Mouse (Mus musculus) lung, postnatal 0 days (tissue): ENCODE data around the gene Lrrc71.

Experiments
- CTCF ChIP-seq: IDR thresholded peaks from 2 replicates; pipeline ENCODE4 v1.5.1; 2016; ENCODE audit warnings: antibody characterized with exemption, mild to moderate bottlenecking
- EP300 ChIP-seq: IDR thresholded peaks from 2 replicates; pipeline ENCODE4 v1.6.1; 2016; ENCODE audit warnings: antibody characterized with exemption, mild to moderate bottlenecking, control low read depth

DNA sequence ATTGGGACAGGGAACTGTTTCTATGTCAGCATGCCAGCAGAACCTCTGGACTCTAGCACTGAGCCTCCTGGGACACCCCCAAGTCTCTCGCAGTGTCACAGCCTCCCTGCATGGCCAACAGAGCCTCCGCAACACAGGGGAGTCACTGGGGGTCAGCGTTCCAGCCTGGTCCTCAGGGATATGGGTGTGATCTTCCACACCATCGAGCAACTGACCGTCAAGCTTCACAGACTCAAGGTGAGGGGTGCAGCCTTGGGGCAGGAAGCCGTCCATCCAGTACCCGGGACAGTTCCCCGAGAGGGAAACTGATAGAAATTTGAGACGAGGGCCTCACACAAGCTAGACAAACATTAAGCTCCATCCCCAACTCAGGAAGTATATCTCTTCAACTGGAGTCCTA is 13.1 kb downstream of the Lrrc71 start:
- no peak for TF ChIP-seq CTCF
- TF ChIP-seq EP300 = no peak
